Mouse (Mus musculus) CD8-positive naive resting alpha-beta T cell, adult 57 days (primary cell): ENCODE results near the gene Psmb8. TPM values are rescaled to one million over a fixed set of nuclear protein-coding genes. Genes with fewer than 3 reads are reported as not detected.

Experiments
- total RNA-seq: library from RNA; stranded (reverse); gene quantifications from one replicate; pipeline ENCODE4 v1.2.4, GENCODE M21; 2023

Gene Psmb8
- total RNA-seq = 252 TPM

GRCm38 (mm10) chr17:34196941-34197894 is at the start of gene Psmb8:
Gene Psmb8, plus strand, starts transcription at chr17:34197721.

GRCm38 (mm10) chr17:34152923-34153322 is 44.6 kb upstream of the Psmb8 start, which contains the start of gene H2-DMb1:
Gene H2-DMb1, plus strand, starts transcription at chr17:34153072.

GRCm38 (mm10) chr17:34187261-34187916 is 10.1 kb upstream of the Psmb8 start, which contains the start of the genes Tap1 and Psmb9:
Gene Tap1, plus strand, starts transcription at chr17:34187553.
Gene Psmb9, minus strand, starts transcription at chr17:34187764.

GRCm38 (mm10) chr17:34203444-34203843 is 5.9 kb downstream of the Psmb8 start, which contains the start of gene Tap2:
Gene Tap2, plus strand, starts transcription at chr17:34203527.

GRCm38 (mm10) chr17:34238706-34239105 is 41.2 kb downstream of the Psmb8 start, which contains the start of gene H2-Ob:
Gene H2-Ob, plus strand, starts transcription at chr17:34238903.

Other genes starting within 250 kb of the Psmb8 start
- gene B3galt4, start 246.2 kb upstream of the Psmb8 start, total RNA-seq = 16.0 TPM
- gene Vps52, start 241.9 kb upstream of the Psmb8 start, total RNA-seq = 58.6 TPM
- 2,292 TPM for gene Rps18, start 241.7 kb upstream of the Psmb8 start, total RNA-seq
- 4,625 TPM for gene H2-K1, start 197.4 kb upstream of the Psmb8 start, total RNA-seq
- 32.6 TPM for gene Ring1, start 173.0 kb upstream of the Psmb8 start, total RNA-seq
- gene H2-Ke6, start 169.7 kb upstream of the Psmb8 start, total RNA-seq = 140 TPM
- 91.6 TPM for gene Slc39a7, start 166.0 kb upstream of the Psmb8 start, total RNA-seq
- gene Rxrb, start 165.9 kb upstream of the Psmb8 start, total RNA-seq = 103 TPM
- gene Col11a2, start 158.3 kb upstream of the Psmb8 start, total RNA-seq = 21.9 TPM
- 24.7 TPM for gene H2-Oa, start 105.4 kb upstream of the Psmb8 start, total RNA-seq
- gene H2-DMa, start 78.2 kb upstream of the Psmb8 start, total RNA-seq = 62.7 TPM
- gene Brd2, start 75.1 kb upstream of the Psmb8 start, total RNA-seq = 368 TPM
- gene H2-DMb2, start 54.4 kb upstream of the Psmb8 start, total RNA-seq = 84.9 TPM
- gene H2-DMb1, start 44.6 kb upstream of the Psmb8 start, total RNA-seq = 48.5 TPM
- gene Tap1, start 10.2 kb upstream of the Psmb8 start, total RNA-seq = 168 TPM
- gene Psmb9, start 10.0 kb upstream of the Psmb8 start, total RNA-seq = 152 TPM
- gene Tap2, start 5.8 kb downstream of the Psmb8 start, total RNA-seq = 150 TPM
- gene H2-Ob, start 41.2 kb downstream of the Psmb8 start, total RNA-seq = 104 TPM
- gene H2-Ab1, start 60.0 kb downstream of the Psmb8 start, total RNA-seq = 338 TPM
- 347 TPM for gene H2-Aa, start 90.1 kb downstream of the Psmb8 start, total RNA-seq
- gene H2-Eb1, start 108.1 kb downstream of the Psmb8 start, total RNA-seq = 266 TPM
- 3.2 TPM for gene H2-Eb2, start 127.9 kb downstream of the Psmb8 start, total RNA-seq
- 1.2 TPM for gene Btnl2, start 157.1 kb downstream of the Psmb8 start, total RNA-seq
- 0.40 TPM for gene Btnl1, start 179.4 kb downstream of the Psmb8 start, total RNA-seq
- gene BC051142, start 201.1 kb downstream of the Psmb8 start, total RNA-seq = 0.95 TPM